Mouse (Mus musculus): ENCODE results near the gene Nol8.

Gene Nol8

DNA sequence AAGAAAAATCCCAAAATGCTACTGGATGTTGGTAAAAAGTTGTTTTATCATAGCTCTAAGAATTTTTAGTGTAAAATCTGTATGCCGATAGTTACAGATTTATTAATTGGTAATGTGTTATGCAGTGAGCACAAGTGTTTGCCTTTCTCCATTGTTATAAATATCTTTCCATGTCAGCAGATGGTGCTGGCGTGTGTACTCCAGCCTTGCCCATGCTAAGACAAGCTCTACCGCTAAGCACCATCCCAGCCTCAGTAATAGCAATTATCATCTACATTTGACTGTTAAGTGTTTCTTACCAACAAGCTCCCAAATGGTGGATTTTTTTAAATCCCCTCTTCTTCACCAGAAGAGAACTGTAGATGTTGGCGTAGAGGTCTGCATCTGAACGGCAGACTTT, 38.2 kb downstream of the Nol8 start:
- DNase-seq = no peak

- DNase-seq = no peak
Measured at GRCm38 (mm10) chr13:49703216-49703779, 50.4 kb downstream of the Nol8 start.

DNA sequence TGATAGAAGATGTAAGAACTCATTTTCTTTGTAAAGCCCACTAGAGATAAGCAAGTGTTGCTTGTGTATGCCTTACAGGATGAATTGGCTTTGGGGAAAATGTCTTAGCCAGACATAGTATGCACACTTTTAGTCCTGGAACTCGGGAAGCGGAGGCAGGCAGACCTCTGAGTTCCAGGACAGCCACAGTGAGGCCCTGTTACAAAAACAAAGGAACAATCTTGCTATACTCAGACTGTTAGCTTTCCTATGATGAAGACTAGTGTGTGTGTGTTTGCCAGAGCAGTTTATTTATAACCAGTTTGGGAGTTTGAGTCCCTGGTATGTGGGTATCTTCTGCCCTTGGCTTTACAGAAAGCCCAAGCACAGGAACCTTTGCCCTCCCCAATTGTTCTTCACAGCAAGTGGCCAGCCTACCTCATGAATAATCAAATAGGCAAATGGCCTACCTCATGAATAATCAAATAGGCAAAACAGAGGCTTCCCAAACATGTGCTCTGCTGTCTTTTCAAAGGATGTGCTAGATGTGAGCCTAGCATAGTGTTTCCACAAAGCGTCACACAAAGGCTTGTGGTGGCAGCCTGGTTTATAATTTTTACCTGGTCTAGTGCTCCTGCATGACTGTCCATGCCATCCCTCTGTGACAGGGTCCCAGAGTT, 53.3 kb downstream of the Nol8 start:
- no peak for DNase-seq

- no peak for DNase-seq
Measured at GRCm38 (mm10) chr13:49708311-49708710, 55.4 kb downstream of the Nol8 start.

GRCm38 (mm10) chr13:49712047-49712721, 59.3 kb downstream of the Nol8 start:
- no peak for DNase-seq

- DNase-seq = no peak
Measured at GRCm38 (mm10) chr13:49719310-49719709, 66.4 kb downstream of the Nol8 start.
